Mouse (Mus musculus): ENCODE measurements around the gene Snrnp70. TPM values are rescaled to one million over a fixed set of nuclear protein-coding genes. Genes with fewer than 3 reads are reported as not detected.

Snrnp70 gene
- total and polyA plus RNA-seq, 2 experiments, result 43.3 to 101 TPM

- 6% methylated on average over 45 of the region's 45 CpGs for WGBS
Observed at GRCm38 (mm10) chr7:45413113-45413863, 17.7 kb upstream of the Snrnp70 start, which contains the start of gene Ntf5. TSS of gene Ntf5 (plus strand) at chr7:45413695.

DNA sequence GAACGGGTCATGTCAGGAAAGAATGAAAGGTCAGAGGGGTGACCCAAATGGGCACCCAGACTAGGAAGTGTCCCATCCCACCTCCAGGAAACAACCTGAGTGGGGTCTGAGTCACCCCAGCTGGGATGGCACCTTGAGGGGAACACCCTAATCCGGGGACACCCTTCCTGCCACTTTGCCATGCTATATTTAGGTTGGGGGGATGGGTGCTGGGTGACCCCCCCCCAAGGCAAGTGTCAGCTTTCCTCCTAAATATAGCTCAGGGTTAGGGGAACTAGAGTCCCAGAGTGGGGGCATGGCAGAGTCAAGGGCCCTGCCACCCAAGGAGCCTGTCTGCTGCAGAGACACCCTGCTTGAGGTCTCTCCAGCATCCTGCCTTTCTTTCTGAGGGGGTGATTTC is 16.9 kb upstream of the Snrnp70 start:
- H3K9ac ChIP-seq (ENCODE audit: low read depth, low read length), result no peak overlapping the region
- H3K27me3 ChIP-seq (ENCODE audit: control insufficient read depth, insufficient read depth, low read length), result peaks cover 20% of the 10 kb centered on the region; the same call in 1 of the 2 replicates
- no peak overlapping the region for H3K4me3 ChIP-seq (ENCODE audit: insufficient read depth, low read depth, low read length)
- no peaks in the 10 kb centered on the region for H3K36me3 ChIP-seq (ENCODE audit: control insufficient read depth, insufficient read depth, low read length)
- H3K79me2 ChIP-seq (ENCODE audit: control insufficient read depth, insufficient read depth, low read length), result no peaks in the 10 kb centered on the region
- no peak for TF ChIP-seq CTCF (IDR thresholded peaks at IDR 0.05; ENCODE audit: low read depth, low read length)
- no peak for TF ChIP-seq POLR2A (IDR thresholded peaks at IDR 0.05; ENCODE audit: extremely low read depth, insufficient read depth, low read length)
- DNase-seq (ENCODE audit: extremely low read depth, low read depth, low spot score), result no peak
- no peak overlapping the region for H3K27ac ChIP-seq (replicated peaks; ENCODE audit: insufficient read depth, low read depth, low read length)
- 77% methylated on average over 2 of the region's 2 CpGs for WGBS
- no peaks in the 10 kb centered on the region for H3K4me1 ChIP-seq (ENCODE audit: control insufficient read depth, insufficient read depth, low read length)

More at GRCm38 (mm10) chr7:45413113-45413863, 17.7 kb upstream of the Snrnp70 start, which contains the start of gene Ntf5:
- H3K27me3 ChIP-seq (ENCODE audit: control insufficient read depth, insufficient read depth, low read length), result peaks cover 17% of the 10 kb centered on the region; the same call in 1 of the 2 replicates
- no peaks in the 10 kb centered on the region for H3K79me2 ChIP-seq (ENCODE audit: control insufficient read depth, insufficient read depth, low read length)
- H3K4me3 ChIP-seq (ENCODE audit: insufficient read depth, low read depth, low read length), result peak within 1 kb of the TSS; percentile 41; the same call in 1 of the 2 replicates
- H3K9ac ChIP-seq (ENCODE audit: low read depth, low read length), result peak within 1 kb of the TSS; percentile 58
- no peak for DNase-seq (ENCODE audit: extremely low read depth, low read depth, low spot score)
- no peak within 1 kb of the TSS for H3K27ac ChIP-seq (replicated peaks; ENCODE audit: insufficient read depth, low read depth, low read length)
- no peaks in the 10 kb centered on the region for H3K36me3 ChIP-seq (ENCODE audit: control insufficient read depth, insufficient read depth, low read length)
- TF ChIP-seq POLR2A (IDR thresholded peaks at IDR 0.05; ENCODE audit: extremely low read depth, insufficient read depth, low read length), result no peak
- TF ChIP-seq CTCF (IDR thresholded peaks at IDR 0.05; ENCODE audit: low read depth, low read length), result no peak
- no peaks in the 10 kb centered on the region for H3K4me1 ChIP-seq (ENCODE audit: control insufficient read depth, insufficient read depth, low read length)

DNA sequence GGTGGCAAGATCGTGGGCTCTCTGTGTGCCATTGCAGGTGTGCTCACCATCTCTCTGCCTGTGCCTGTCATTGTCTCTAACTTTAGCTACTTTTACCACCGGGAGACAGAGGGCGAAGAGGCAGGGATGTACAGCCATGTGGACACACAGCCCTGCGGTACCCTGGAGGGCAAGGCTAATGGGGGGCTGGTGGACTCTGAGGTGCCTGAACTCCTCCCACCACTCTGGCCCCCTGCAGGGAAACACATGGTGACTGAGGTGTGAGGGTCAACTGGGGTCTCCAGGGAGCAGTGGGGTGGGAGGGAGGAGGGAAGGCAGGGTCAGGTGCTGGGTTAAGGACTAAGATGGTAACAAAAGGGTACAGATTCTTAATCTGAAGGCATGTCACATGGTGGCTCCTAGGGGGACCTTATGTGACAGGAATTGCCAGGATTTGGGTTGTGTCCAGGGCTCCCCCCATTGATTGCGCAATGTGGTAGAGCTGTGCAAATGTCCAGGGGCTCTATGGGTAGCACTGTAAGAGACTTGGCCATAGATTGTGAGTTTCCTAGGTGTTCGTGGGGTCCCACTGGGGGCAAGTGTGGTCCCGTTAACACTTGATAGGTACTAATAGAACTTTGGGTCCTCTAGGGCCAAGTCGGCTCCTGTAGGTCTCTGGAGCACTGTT is 14.1 kb upstream of the Snrnp70 start:
- Histone ChIP-seq H3K4me1 (ENCODE audit: control insufficient read depth, insufficient read depth, low read length) (peaks cover 2% of the 10 kb centered on the region; the same call in 1 of the 2 replicates), H3K36me3 (ENCODE audit: control insufficient read depth, insufficient read depth, low read length) (no peaks in the 10 kb centered on the region), H3K4me3 (ENCODE audit: insufficient read depth, low read depth, low read length) (no peak overlapping the region), H3K9ac (ENCODE audit: low read depth, low read length) (no peak overlapping the region), H3K27ac (replicated peaks; ENCODE audit: insufficient read depth, low read depth, low read length) (no peak overlapping the region), H3K79me2 (ENCODE audit: control insufficient read depth, insufficient read depth, low read length) (no peaks in the 10 kb centered on the region), H3K27me3 (ENCODE audit: control insufficient read depth, insufficient read depth, low read length) (peaks cover 18% of the 10 kb centered on the region)
- 85% methylated on average over 8 of the region's 8 CpGs for WGBS
- TF ChIP-seq CTCF (IDR thresholded peaks at IDR 0.05; ENCODE audit: low read depth, low read length), result no peak
- TF ChIP-seq POLR2A (IDR thresholded peaks at IDR 0.05; ENCODE audit: extremely low read depth, insufficient read depth, low read length), result no peak
- no peak for DNase-seq (ENCODE audit: extremely low read depth, low read depth, low spot score)

DNA sequence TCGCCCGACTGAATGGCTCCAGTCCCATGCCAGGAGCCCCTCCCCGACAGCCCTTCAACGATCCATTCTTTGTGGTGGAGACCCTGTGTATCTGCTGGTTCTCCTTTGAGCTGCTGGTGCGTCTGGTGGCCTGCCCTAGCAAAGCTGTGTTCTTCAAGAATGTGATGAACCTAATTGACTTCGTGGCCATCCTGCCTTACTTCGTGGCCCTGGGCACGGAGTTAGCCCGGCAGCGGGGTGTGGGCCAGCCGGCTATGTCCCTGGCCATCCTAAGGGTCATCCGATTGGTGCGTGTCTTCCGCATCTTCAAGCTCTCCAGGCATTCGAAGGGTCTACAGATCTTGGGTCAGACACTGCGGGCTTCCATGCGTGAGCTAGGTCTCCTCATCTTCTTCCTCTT is 13.4 kb upstream of the Snrnp70 start:
- TF ChIP-seq CTCF (IDR thresholded peaks at IDR 0.05; ENCODE audit: low read depth, low read length) (no peak), POLR2A (IDR thresholded peaks at IDR 0.05; ENCODE audit: extremely low read depth, insufficient read depth, low read length) (no peak)
- H3K36me3 ChIP-seq (ENCODE audit: control insufficient read depth, insufficient read depth, low read length), result no peaks in the 10 kb centered on the region
- H3K27me3 ChIP-seq (ENCODE audit: control insufficient read depth, insufficient read depth, low read length), result peaks cover 12% of the 10 kb centered on the region
- no peak overlapping the region for H3K4me3 ChIP-seq (ENCODE audit: insufficient read depth, low read depth, low read length)
- H3K9ac ChIP-seq (ENCODE audit: low read depth, low read length), result no peak overlapping the region
- no peaks in the 10 kb centered on the region for H3K79me2 ChIP-seq (ENCODE audit: control insufficient read depth, insufficient read depth, low read length)
- H3K27ac ChIP-seq (replicated peaks; ENCODE audit: insufficient read depth, low read depth, low read length), result no peak overlapping the region
- WGBS, result 90% methylated on average over 17 of the region's 17 CpGs
- peaks cover 2% of the 10 kb centered on the region; the same call in 1 of the 2 replicates for H3K4me1 ChIP-seq (ENCODE audit: control insufficient read depth, insufficient read depth, low read length)
- DNase-seq (ENCODE audit: extremely low read depth, low read depth, low spot score), result no peak

DNA sequence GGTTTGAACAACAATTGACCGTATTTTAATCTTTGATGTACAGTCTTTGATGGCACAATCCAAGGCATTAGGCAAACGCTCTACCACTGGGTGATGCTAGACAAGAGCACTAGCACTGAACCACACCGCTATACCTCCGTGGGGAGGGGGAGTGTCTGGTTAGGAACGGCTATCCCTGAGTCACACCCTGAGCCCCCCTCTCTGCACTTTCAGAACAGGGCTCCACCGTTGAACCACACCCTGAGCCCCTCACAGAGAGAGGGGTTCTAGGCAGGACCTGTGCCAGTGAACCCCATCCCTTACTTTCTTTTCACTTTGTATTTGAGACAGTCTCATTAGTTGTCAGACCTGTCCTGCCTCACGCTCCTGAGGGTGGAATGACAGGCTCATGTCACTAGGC is 12.8 kb upstream of the Snrnp70 start:
- WGBS, result 73% methylated on average over 7 of the region's 7 CpGs
- no peak overlapping the region for H3K27ac ChIP-seq (replicated peaks; ENCODE audit: insufficient read depth, low read depth, low read length)
- DNase-seq (ENCODE audit: extremely low read depth, low read depth, low spot score), result no peak
- no peak overlapping the region for H3K9ac ChIP-seq (ENCODE audit: low read depth, low read length)
- H3K4me3 ChIP-seq (ENCODE audit: insufficient read depth, low read depth, low read length), result no peak overlapping the region
- TF ChIP-seq POLR2A (IDR thresholded peaks at IDR 0.05; ENCODE audit: extremely low read depth, insufficient read depth, low read length) (no peak), CTCF (IDR thresholded peaks at IDR 0.05; ENCODE audit: low read depth, low read length) (no peak)
- H3K36me3 ChIP-seq (ENCODE audit: control insufficient read depth, insufficient read depth, low read length), result no peaks in the 10 kb centered on the region
- peaks cover 12% of the 10 kb centered on the region for H3K27me3 ChIP-seq (ENCODE audit: control insufficient read depth, insufficient read depth, low read length)
- H3K4me1 ChIP-seq (ENCODE audit: control insufficient read depth, insufficient read depth, low read length), result peaks cover 2% of the 10 kb centered on the region; the same call in 1 of the 2 replicates
- no peaks in the 10 kb centered on the region for H3K79me2 ChIP-seq (ENCODE audit: control insufficient read depth, insufficient read depth, low read length)
